Mouse (Mus musculus): Measurements from ENCODE around the gene Slc39a12.

DNA sequence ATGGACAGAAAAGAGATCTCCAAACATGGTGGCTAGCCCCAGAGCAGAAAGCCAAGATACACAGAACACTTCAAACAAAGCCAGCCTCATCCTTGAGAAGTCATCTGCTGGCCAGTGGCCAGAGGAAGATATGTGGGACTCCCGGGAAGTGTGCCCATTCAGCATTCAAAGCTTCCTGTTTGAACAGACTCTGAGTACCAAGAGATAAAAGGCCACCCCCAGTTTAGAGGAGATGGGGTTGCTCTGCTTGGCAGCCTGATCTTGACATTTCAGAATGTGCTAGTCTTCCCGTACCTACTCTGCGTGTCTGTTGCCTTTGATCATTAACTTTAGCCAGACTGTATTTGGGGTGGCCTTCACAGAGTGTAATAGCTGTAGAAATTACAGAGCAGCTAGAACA is 155.2 kb downstream of the Slc39a12 start:
- no peak for TF ChIP-seq CTCF (IDR thresholded peaks at IDR 0.05; ENCODE audit: low read depth)
- no peak for TF ChIP-seq EP300 (IDR thresholded peaks at IDR 0.05; ENCODE audit: low read depth)
